Mouse (Mus musculus) ES-E14 (cell line): ENCODE results near the gene Serpina11. TPM values are rescaled to one million over a fixed set of nuclear protein-coding genes. Genes with fewer than 3 reads are reported as not detected.
"Not testable (repeated sequence)": the region's sequence is repeated elsewhere in the genome, so short reads cannot be mapped to it uniquely, and the experiment has no call there.

Experiments used
- DNase-seq: peaks from one replicate; pipeline ENCODE4 v3.0.0-alpha.2; 2013; ENCODE audit warnings: low read depth, low spot score
- H3K27ac ChIP-seq: 2 replicates; pipeline ENCODE4 v1.5.1; 2012; ENCODE audit warnings: low read depth, mild to moderate bottlenecking, low read length, moderate library complexity, mixed read lengths; ENCODE audit not compliant: poor library complexity, insufficient read depth, severe bottlenecking
- H3K36me3 ChIP-seq: 2 replicates; pipeline ENCODE4 v1.6.1; 2012; ENCODE audit warnings: mild to moderate bottlenecking, low read length, moderate library complexity, mixed read lengths; ENCODE audit not compliant: control insufficient read depth, poor library complexity, insufficient read depth, severe bottlenecking
- H3K4me1 ChIP-seq, 2 experiments: fragments of 150-350 bp in 1 of 2; sonication (generic) in 1 of 2; 2 replicates each; pipeline ENCODE4 v1.6.1; 2012; ENCODE audit warnings: low read length in 2 of 2, mild to moderate bottlenecking in 1 of 2, mixed read lengths in 1 of 2; ENCODE audit not compliant: control insufficient read depth in 2 of 2, insufficient read depth in 2 of 2, poor library complexity in 1 of 2
- H3K4me3 ChIP-seq, 2 experiments: fragments of 150-350 bp in 1 of 2; sonication (generic) in 1 of 2; 2 replicates each; pipeline ENCODE4 v1.5.1; 2012; ENCODE audit warnings: low read length in 2 of 2, low read depth in 1 of 2, mild to moderate bottlenecking in 1 of 2, mixed read lengths in 1 of 2; ENCODE audit not compliant: insufficient read depth in 1 of 2, poor library complexity in 1 of 2, severe bottlenecking in 1 of 2
- H3K9ac ChIP-seq: 2 replicates; pipeline ENCODE4 v1.6.1; 2012; ENCODE audit warnings: low read depth, mild to moderate bottlenecking, low read length, mixed read lengths; ENCODE audit not compliant: poor library complexity, insufficient read depth, severe bottlenecking
- H3K9me3 ChIP-seq: fragments of 150-350 bp; sonication (generic); 2 replicates; pipeline ENCODE4 v1.6.1; 2012; ENCODE audit warnings: low read depth, mild to moderate bottlenecking, low read length; ENCODE audit not compliant: control insufficient read depth, insufficient read depth
- CHD2 ChIP-seq: IDR thresholded peaks from 2 replicates; pipeline ENCODE4 v1.6.1; 2014; ENCODE audit warnings: mild to moderate bottlenecking, low read depth, low read length, inconsistent platforms
- HCFC1 ChIP-seq: IDR thresholded peaks from 2 replicates; pipeline ENCODE4 v1.6.1; 2012; ENCODE audit warnings: low read length, inconsistent platforms, borderline replicate concordance; ENCODE audit not compliant: insufficient read depth
- MAFK ChIP-seq: IDR thresholded peaks from 2 replicates; pipeline ENCODE4 v1.6.1; 2014; ENCODE audit warnings: mild to moderate bottlenecking, low read depth, low read length, inconsistent platforms; ENCODE audit not compliant: insufficient read depth
- ZC3H11A ChIP-seq: IDR thresholded peaks from 2 replicates; pipeline ENCODE4 v1.6.1; 2012; ENCODE audit warnings: low read depth, mild to moderate bottlenecking, inconsistent platforms, low read length, borderline replicate concordance
- ZNF384 ChIP-seq: IDR thresholded peaks from 2 replicates; pipeline ENCODE4 v1.6.1; 2012; ENCODE audit warnings: low read depth, low read length, inconsistent platforms
- in situ Hi-C, 2 experiments: fragments of 600-800 bp; cut with MboI; formaldehyde crosslinking; loops; one replicate each; pipeline ENCODE4 v1.15.1; 2025; ENCODE audit warnings: low sequenced_read_pairs in 2 of 2, inconsistent platforms in 1 of 2; ENCODE audit not compliant: unreplicated experiment in 2 of 2
- total RNA-seq: library from RNA; depleted of rRNA; stranded (reverse); fragments of 300-350 nt; gene quantifications from 2 replicates; pipeline ENCODE4 v1.2.3, GENCODE M21; 2012; rRNA removed

Gene Serpina11
- total RNA-seq, 1 experiment = not detected

- Histone ChIP-seq H3K4me3 (no peak overlapping the region), H3K9ac (no peak overlapping the region), H3K4me1 (no peaks in the 10 kb centered on the region), H3K36me3 (no peaks in the 10 kb centered on the region), H3K27ac (no peak overlapping the region), H3K9me3 (no peaks in the 10 kb centered on the region)
- DNase-seq = no peak
- TF ChIP-seq CHD2 = no peak
- TF ChIP-seq MAFK = no peak
- TF ChIP-seq HCFC1 = no peak
- no peak for TF ChIP-seq ZC3H11A
- TF ChIP-seq ZNF384 = no peak
- in situ Hi-C loops = loop anchor here in 1 of 2 experiments (10.0 kb wide), 1 partner anchor 67 kb away; no protein-coding TSS in a partner anchor
Measured at GRCm38 (mm10) chr12:103961716-103962115, 28.0 kb downstream of the Serpina11 start.

GRCm38 (mm10) chr12:103958798-103959197 lies 31.0 kb downstream of the Serpina11 start, which contains the start of gene Serpina1e:
Gene Serpina1e (minus strand): TSS chr12:103958975.
- in situ Hi-C loops = no loop called here
- no peaks in the 10 kb centered on the region for H3K4me1 ChIP-seq
- no peak within 1 kb of the TSS for H3K4me3 ChIP-seq
- no peak for DNase-seq
- H3K9ac ChIP-seq = no peak within 1 kb of the TSS
- no peaks in the 10 kb centered on the region for H3K36me3 ChIP-seq
- H3K9me3 ChIP-seq = no peaks in the 10 kb centered on the region
- H3K27ac ChIP-seq = no peak within 1 kb of the TSS
- TF ChIP-seq CHD2 = no peak
- TF ChIP-seq ZNF384 = no peak
- TF ChIP-seq HCFC1 = no peak
- no peak for TF ChIP-seq MAFK
- TF ChIP-seq ZC3H11A = no peak

- H3K27ac ChIP-seq, H3K9ac ChIP-seq, H3K4me1 ChIP-seq, H3K4me3 ChIP-seq, in situ Hi-C loops, DNase-seq, H3K36me3 ChIP-seq, H3K9me3 ChIP-seq: not testable (repeated sequence)
Measured at GRCm38 (mm10) chr12:103956555-103956954, 33.2 kb downstream of the Serpina11 start.

GRCm38 (mm10) chr12:103952972-103953371 lies 36.8 kb downstream of the Serpina11 start:
- H3K9me3 ChIP-seq, in situ Hi-C loops, DNase-seq, H3K4me3 ChIP-seq, H3K4me1 ChIP-seq, H3K36me3 ChIP-seq, H3K9ac ChIP-seq, H3K27ac ChIP-seq: not testable (repeated sequence)

GRCm38 (mm10) chr12:103946243-103946642 lies 43.5 kb downstream of the Serpina11 start:
- H3K9me3 ChIP-seq = no peaks in the 10 kb centered on the region
- H3K4me3 ChIP-seq = no peak overlapping the region
- DNase-seq = no peak
- TF ChIP-seq ZNF384 (no peak), HCFC1 (no peak), CHD2 (no peak), MAFK (no peak)
- H3K4me1 ChIP-seq = no peaks in the 10 kb centered on the region
- no peaks in the 10 kb centered on the region for H3K36me3 ChIP-seq
- in situ Hi-C loops = no loop called here
- no peak overlapping the region for H3K27ac ChIP-seq
- H3K9ac ChIP-seq = no peak overlapping the region

Other genes starting within 250 kb of the Serpina11 start
- not detected in 2 replicates for gene Serpina1d, start 216.4 kb downstream of the Serpina11 start, total RNA-seq
- not detected in 2 replicates for gene Serpina1b, start 159.6 kb downstream of the Serpina11 start, total RNA-seq
- gene Serpina1a, start 126.4 kb downstream of the Serpina11 start, total RNA-seq = not detected in 2 replicates
- gene Serpina1c, start 85.1 kb downstream of the Serpina11 start, total RNA-seq = not detected in 2 replicates
- gene Serpina1e, start 31.0 kb downstream of the Serpina11 start, total RNA-seq = not detected in 2 replicates
- gene Serpina9, start 23.8 kb upstream of the Serpina11 start, total RNA-seq = 0.18 TPM in 1 of 2 replicates, not detected in the other
- gene Serpina12, start 54.5 kb upstream of the Serpina11 start, total RNA-seq = 0.13 TPM in 1 of 2 replicates, not detected in the other
- not detected in 2 replicates for gene Serpina5, start 111.2 kb upstream of the Serpina11 start, total RNA-seq
- not detected in 2 replicates for gene Serpina3a, start 122.8 kb upstream of the Serpina11 start, total RNA-seq
- not detected in 2 replicates for gene Serpina3b, start 138.0 kb upstream of the Serpina11 start, total RNA-seq
- gene Serpina3c, start 163.9 kb upstream of the Serpina11 start, total RNA-seq = not detected in 2 replicates
- gene Serpina3f, start 224.6 kb upstream of the Serpina11 start, total RNA-seq = not detected in 2 replicates
- 0.27 TPM in 1 of 2 replicates, not detected in the other for gene Serpina3g, start 246.3 kb upstream of the Serpina11 start, total RNA-seq